Comparison of ENCODE assay signal across 20 mouse cellular contexts in genomic region chr11:25646282-25646681, GRCm38 (mm10).
DNase-seq lines count a peak whose midpoint lies in the region; ATAC-seq and TF ChIP-seq lines count a peak whose summit lies in the region.
"Had no signal": no experiment of that assay in that cellular context is flagged by ENCODE, and none has a peak within 500 bp of the region (broad histone marks: within the 10 kb centered on the region; RNA-seq: fewer than 3 reads in every experiment).

No protein-coding gene starts in this region.

- H3K27ac ChIP-seq in forebrain, embryonic 16.5 days (ENCODE audit: low read length): no peak overlapping the region
- H3K27ac ChIP-seq in forebrain, embryonic 11.5 days (ENCODE audit: low read depth, low read length): no peak overlapping the region
- H3K27ac ChIP-seq in layer of hippocampus, adult 2 months: peak overlapping the region; percentile 77
- H3K27ac ChIP-seq in midbrain, embryonic 16.5 days (ENCODE audit: low read length): peak overlapping the region; percentile 10
- no peak overlapping the region for H3K27ac ChIP-seq in midbrain, embryonic 13.5 days
- H3K27ac ChIP-seq in midbrain, postnatal 0 days (ENCODE audit: low read depth, low read length): 0 out of 2 replicates have a peak overlapping the region, but pooled peaks have one; percentile 6
- H3K27ac ChIP-seq: heart, embryonic 13.5 days; liver, embryonic 14.5 days had no signal

- TF ChIP-seq CTCF in layer of hippocampus, adult 2 months (conservative IDR thresholded peaks at IDR 0.05): no peak
- TF ChIP-seq CTCF in midbrain, postnatal 0 days (IDR thresholded peaks at IDR 0.05): no peak

- H3K4me1 ChIP-seq in forebrain, embryonic 16.5 days (replicated peaks; ENCODE audit: control insufficient read depth, insufficient read depth, low read length): peaks cover 18% of the 10 kb centered on the region
- 0 out of 2 replicates have a peak, but pooled peaks cover 1% of the 10 kb centered on the region for H3K4me1 ChIP-seq in forebrain, embryonic 11.5 days (replicated peaks; ENCODE audit: control insufficient read depth, insufficient read depth, low read length)
- H3K4me1 ChIP-seq in midbrain, embryonic 16.5 days (ENCODE audit: control insufficient read depth, insufficient read depth, low read length): peaks cover 12% of the 10 kb centered on the region
- peaks cover 19% of the 10 kb centered on the region for H3K4me1 ChIP-seq in midbrain, embryonic 13.5 days (replicated peaks)
- no peaks in the 10 kb centered on the region for H3K4me1 ChIP-seq in midbrain, postnatal 0 days (ENCODE audit: insufficient read depth, low read length)
- H3K4me1 ChIP-seq: heart, embryonic 13.5 days had no signal

- H3K9ac ChIP-seq in forebrain, embryonic 16.5 days (replicated peaks; ENCODE audit: low read depth, low read length): no peak overlapping the region
- no peak overlapping the region for H3K9ac ChIP-seq in forebrain, embryonic 11.5 days (ENCODE audit: low read length)
- H3K9ac ChIP-seq in midbrain, embryonic 16.5 days (ENCODE audit: low read depth, low read length): no peak overlapping the region
- no peak overlapping the region for H3K9ac ChIP-seq in midbrain, embryonic 13.5 days (replicated peaks)
- no peak overlapping the region for H3K9ac ChIP-seq in midbrain, postnatal 0 days (replicated peaks; ENCODE audit: low read length, poor library complexity, severe bottlenecking)
- H3K9ac ChIP-seq: heart, embryonic 13.5 days; liver, embryonic 14.5 days had no signal

- 51% methylated on average over 5 of the region's 5 CpGs for WGBS in forebrain, embryonic 16.5 days
- 76% methylated on average over 5 of the region's 5 CpGs for WGBS in forebrain, embryonic 11.5 days
- WGBS in midbrain, embryonic 16.5 days: 66% methylated on average over 5 of the region's 5 CpGs
- whole genome bisulfite sequencing in midbrain, embryonic 13.5 days: 83% methylated on average over 5 of the region's 5 CpGs
- 68% methylated on average over 5 of the region's 5 CpGs for WGBS in midbrain, postnatal 0 days

- H3K27me3 ChIP-seq in forebrain, embryonic 16.5 days (replicated peaks; ENCODE audit: control insufficient read depth, insufficient read depth, low read length): no peaks in the 10 kb centered on the region
- no peaks in the 10 kb centered on the region for H3K27me3 ChIP-seq in forebrain, embryonic 11.5 days (ENCODE audit: control insufficient read depth, insufficient read depth, low read length)
- H3K27me3 ChIP-seq in midbrain, embryonic 16.5 days (ENCODE audit: control insufficient read depth, insufficient read depth, low read depth, low read length): no peaks in the 10 kb centered on the region
- no peaks in the 10 kb centered on the region for H3K27me3 ChIP-seq in midbrain, embryonic 13.5 days
- H3K27me3 ChIP-seq in midbrain, postnatal 0 days (ENCODE audit: insufficient read depth, low read length): no peaks in the 10 kb centered on the region
- H3K27me3 ChIP-seq: heart, embryonic 13.5 days had no signal

- DNase-seq in forebrain, embryonic 11.5 days (ENCODE audit: low spot score): no peak
- DNase-seq in layer of hippocampus, adult 2 months (ENCODE audit: low spot score in 2 of 2): no peak
- DNase-seq in layer of hippocampus, postnatal 14 days (ENCODE audit: low spot score in 2 of 2): no peak
- no peak for DNase-seq in midbrain, postnatal 0 days (ENCODE audit: low spot score)
- DNase-seq in ovary, postnatal 36 days (ENCODE audit: low spot score): no peak
- DNase-seq: adrenal gland, postnatal 25 days; cerebellum, adult 18-20 months; cerebellum, postnatal 25 days; embryo, embryonic 11 days; gastrocnemius, postnatal 14 days; heart, adult 18-20 months; heart, postnatal 36 days; kidney, adult 8-10 months; kidney, postnatal 14 days had no signal

- no peaks in the 10 kb centered on the region for H3K9me3 ChIP-seq in forebrain, embryonic 16.5 days (ENCODE audit: control insufficient read depth, low read length)
- no peaks in the 10 kb centered on the region for H3K9me3 ChIP-seq in forebrain, embryonic 11.5 days (ENCODE audit: control insufficient read depth, low read length)
- H3K9me3 ChIP-seq in midbrain, embryonic 16.5 days (replicated peaks; ENCODE audit: control insufficient read depth, low read length, poor library complexity, severe bottlenecking): no peaks in the 10 kb centered on the region
- H3K9me3 ChIP-seq in midbrain, embryonic 13.5 days: no peaks in the 10 kb centered on the region
- no peaks in the 10 kb centered on the region for H3K9me3 ChIP-seq in midbrain, postnatal 0 days (ENCODE audit: low read length)
- H3K9me3 ChIP-seq: heart, embryonic 13.5 days had no signal

- no peak overlapping the region for H3K4me3 ChIP-seq in forebrain, embryonic 16.5 days (replicated peaks; ENCODE audit: low read length)
- H3K4me3 ChIP-seq in forebrain, embryonic 11.5 days (ENCODE audit: low read depth, low read length): no peak overlapping the region
- no peak overlapping the region for H3K4me3 ChIP-seq in layer of hippocampus, adult 2 months
- H3K4me3 ChIP-seq in midbrain, embryonic 16.5 days (ENCODE audit: low read depth, low read length): no peak overlapping the region
- H3K4me3 ChIP-seq in midbrain, embryonic 13.5 days (replicated peaks): no peak overlapping the region
- no peak overlapping the region for H3K4me3 ChIP-seq in midbrain, postnatal 0 days (ENCODE audit: low read depth, low read length)
- H3K4me3 ChIP-seq: heart, embryonic 13.5 days had no signal

- no peak overlapping the region for H3K4me2 ChIP-seq in forebrain, embryonic 16.5 days (ENCODE audit: low read length)
- no peak overlapping the region for H3K4me2 ChIP-seq in forebrain, embryonic 11.5 days (ENCODE audit: low read depth, low read length, severe bottlenecking)
- no peak overlapping the region for H3K4me2 ChIP-seq in midbrain, embryonic 16.5 days (ENCODE audit: low read length)
- H3K4me2 ChIP-seq in midbrain, embryonic 13.5 days (replicated peaks): no peak overlapping the region
- no peak overlapping the region for H3K4me2 ChIP-seq in midbrain, postnatal 0 days (ENCODE audit: low read depth, low read length, poor library complexity, severe bottlenecking)

- no peaks in the 10 kb centered on the region for H3K36me3 ChIP-seq in forebrain, embryonic 16.5 days (ENCODE audit: control insufficient read depth, insufficient read depth)
- no peaks in the 10 kb centered on the region for H3K36me3 ChIP-seq in forebrain, embryonic 11.5 days (ENCODE audit: control insufficient read depth, insufficient read depth, low read length)
- no peaks in the 10 kb centered on the region for H3K36me3 ChIP-seq in midbrain, embryonic 16.5 days (ENCODE audit: control insufficient read depth, insufficient read depth, low read length)
- no peaks in the 10 kb centered on the region for H3K36me3 ChIP-seq in midbrain, embryonic 13.5 days
- no peaks in the 10 kb centered on the region for H3K36me3 ChIP-seq in midbrain, postnatal 0 days (ENCODE audit: insufficient read depth, low read length)
- H3K36me3 ChIP-seq: heart, embryonic 13.5 days had no signal

- peak; percentile 47; the same call in 1 of the 2 replicates for ATAC-seq in forebrain, embryonic 16.5 days
- ATAC-seq in forebrain, embryonic 11.5 days (replicated peaks; ENCODE audit: low FRiP score): no peak
- ATAC-seq in midbrain, embryonic 16.5 days: no peak
- ATAC-seq in midbrain, embryonic 13.5 days: no peak
- ATAC-seq in midbrain, postnatal 0 days (ENCODE audit: low FRiP score): no peak
- ATAC-seq: inflammation-experienced regulatory T-cells, adult 6 months had no signal

Comparison
In these comparisons a context has a peak if more than half of its experiments do, and no peak if none do; other contexts are left out.
1. H3K27ac ChIP-seq: peak in layer of hippocampus, adult 2 months (single experiment), midbrain, embryonic 16.5 days (single experiment) and midbrain, postnatal 0 days (single experiment); none in forebrain, embryonic 16.5 days (single experiment), forebrain, embryonic 11.5 days (single experiment) and midbrain, embryonic 13.5 days (single experiment).